Mouse (Mus musculus): ENCODE measurements at regions not wholly inside any gene's neighbourhood (a gene's known extent, or its start where the extent isn't known, plus 50 kb on each side); places are given as distances from the start of the nearest gene placed in this dataset.

DNA sequence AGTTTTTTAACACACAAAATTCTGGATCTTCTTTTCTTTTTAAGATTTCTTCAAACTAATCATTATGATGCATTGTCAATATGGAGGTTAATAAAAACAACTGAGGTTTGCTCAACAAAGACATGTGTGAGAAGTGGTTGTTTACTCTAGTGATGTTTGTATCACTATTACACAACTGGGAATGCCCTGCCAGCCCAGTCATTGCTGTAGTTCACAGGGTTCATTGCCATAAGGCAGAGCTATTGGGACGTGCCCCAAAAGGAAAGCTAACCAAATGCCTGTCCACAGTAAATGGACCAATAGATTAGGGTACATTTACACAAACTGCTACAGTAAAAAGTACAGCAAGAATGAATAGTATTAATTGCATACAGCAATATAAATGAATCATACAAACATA is 84.9 kb downstream of the Mrpl39 start:
- no peaks in the 10 kb centered on the region for H3K4me1 ChIP-seq (ENCODE audit: insufficient read depth, low read depth, low read length)
- no peak overlapping the region for H3K4me2 ChIP-seq (replicated peaks; ENCODE audit: low read depth, low read length)
- H3K9me3 ChIP-seq (ENCODE audit: low read length): no peaks in the 10 kb centered on the region
- no peak overlapping the region for H3K9ac ChIP-seq (replicated peaks; ENCODE audit: low read depth)
- H3K36me3 ChIP-seq (ENCODE audit: insufficient read depth, low read length): no peaks in the 10 kb centered on the region
- TF ChIP-seq CTCF (IDR thresholded peaks at IDR 0.05) (no peak), EP300 (IDR thresholded peaks at IDR 0.05) (no peak)
- no peak overlapping the region for H3K27ac ChIP-seq (ENCODE audit: low read length)
- 55% methylated on average over 1 of the region's 1 CpGs for WGBS
- no peaks in the 10 kb centered on the region for H3K27me3 ChIP-seq (replicated peaks; ENCODE audit: insufficient read depth, low read length)
- no peak for DNase-seq (ENCODE audit: low spot score)
- H3K4me3 ChIP-seq (ENCODE audit: low read depth, low read length): no peak overlapping the region
- no peak for ATAC-seq

DNA sequence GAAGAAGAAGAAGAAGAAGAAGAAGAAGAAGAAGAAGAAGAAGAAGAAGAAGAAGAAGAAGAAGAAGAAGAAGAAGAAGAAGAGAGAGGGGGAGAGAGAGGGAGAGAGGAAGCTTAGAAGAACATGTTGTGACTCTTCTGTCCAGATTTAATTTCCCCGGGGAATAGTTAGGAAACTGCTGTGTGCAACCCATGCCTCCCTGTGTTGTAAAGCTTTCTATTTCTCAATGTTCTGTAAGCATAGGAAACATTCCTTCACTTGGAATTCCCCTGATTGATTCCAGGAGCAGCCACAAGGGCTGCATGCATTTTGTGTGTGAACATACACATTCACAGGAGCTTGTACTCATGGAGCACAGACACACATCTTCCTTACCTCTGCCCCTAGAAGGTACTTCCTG is 81.7 kb downstream of the Mrpl39 start:
- no peak overlapping the region for H3K27ac ChIP-seq (ENCODE audit: low read length)
- no peaks in the 10 kb centered on the region for H3K4me1 ChIP-seq (ENCODE audit: insufficient read depth, low read depth, low read length)
- ATAC-seq (no peak), DNase-seq (ENCODE audit: low spot score) (no peak)
- H3K27me3 ChIP-seq (replicated peaks; ENCODE audit: insufficient read depth, low read length): no peaks in the 10 kb centered on the region
- no peak overlapping the region for H3K4me3 ChIP-seq (ENCODE audit: low read depth, low read length)
- no peaks in the 10 kb centered on the region for H3K36me3 ChIP-seq (ENCODE audit: insufficient read depth, low read length)
- no peak overlapping the region for H3K9ac ChIP-seq (replicated peaks; ENCODE audit: low read depth)
- no peaks in the 10 kb centered on the region for H3K9me3 ChIP-seq (ENCODE audit: low read length)
- no peak overlapping the region for H3K4me2 ChIP-seq (replicated peaks; ENCODE audit: low read depth, low read length)
- WGBS: 88% methylated on average over 1 of the region's 1 CpGs
- TF ChIP-seq CTCF (IDR thresholded peaks at IDR 0.05) (no peak), EP300 (IDR thresholded peaks at IDR 0.05) (no peak)

DNA sequence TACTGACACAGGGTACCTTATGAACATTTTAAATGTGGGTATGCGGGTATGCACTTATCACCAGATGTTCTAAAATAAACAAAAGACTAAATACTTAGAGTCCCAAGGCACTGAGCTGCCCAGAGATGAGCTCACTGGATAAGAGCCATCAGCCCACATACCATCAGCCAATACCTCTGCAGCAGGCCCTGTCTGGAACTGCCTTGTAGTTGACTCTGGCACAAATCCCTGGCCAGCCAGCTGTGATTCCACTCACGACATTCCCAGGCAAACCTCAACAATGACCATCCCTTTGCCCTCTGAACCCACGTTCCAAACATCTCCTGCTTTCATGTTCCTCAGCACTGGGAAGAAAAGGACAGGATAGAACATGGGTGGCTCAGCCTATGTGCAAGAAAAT is 73.7 kb downstream of the Mrpl39 start:
- Histone ChIP-seq H3K9ac (replicated peaks; ENCODE audit: low read depth) (no peak overlapping the region), H3K9me3 (ENCODE audit: low read length) (no peaks in the 10 kb centered on the region), H3K4me1 (ENCODE audit: insufficient read depth, low read depth, low read length) (no peaks in the 10 kb centered on the region), H3K4me3 (ENCODE audit: low read depth, low read length) (no peak overlapping the region), H3K27me3 (replicated peaks; ENCODE audit: insufficient read depth, low read length) (no peaks in the 10 kb centered on the region), H3K27ac (ENCODE audit: low read length) (no peak overlapping the region), H3K36me3 (ENCODE audit: insufficient read depth, low read length) (no peaks in the 10 kb centered on the region), H3K4me2 (replicated peaks; ENCODE audit: low read depth, low read length) (no peak overlapping the region)
- DNase-seq (ENCODE audit: low spot score): no peak
- 50% methylated on average over 3 of the region's 3 CpGs for WGBS
- no peak for TF ChIP-seq EP300 (IDR thresholded peaks at IDR 0.05)
- no peak for TF ChIP-seq CTCF (IDR thresholded peaks at IDR 0.05)
- ATAC-seq: no peak

DNA sequence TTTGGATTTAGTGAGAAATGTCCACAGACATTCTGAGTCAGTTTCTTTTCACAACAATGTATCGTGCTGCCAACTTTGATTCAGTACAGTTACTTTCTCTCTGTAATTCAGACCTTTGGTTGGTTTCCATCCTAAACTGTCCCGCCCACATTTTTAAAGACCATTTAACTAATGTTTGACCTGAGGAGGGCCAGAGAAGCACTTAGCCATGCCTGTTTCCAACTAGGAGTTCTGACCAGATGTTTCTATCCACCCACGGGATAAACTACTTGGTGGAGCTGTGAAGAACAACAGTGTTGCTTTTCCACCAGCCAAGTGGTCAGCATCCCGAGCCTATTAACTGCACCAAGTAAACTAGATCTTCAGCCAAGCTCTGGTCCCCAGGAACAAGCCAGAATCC is 72.0 kb downstream of the Mrpl39 start:
- Histone ChIP-seq H3K36me3 (ENCODE audit: insufficient read depth, low read length) (no peaks in the 10 kb centered on the region), H3K27ac (ENCODE audit: low read length) (no peak overlapping the region), H3K9ac (replicated peaks; ENCODE audit: low read depth) (no peak overlapping the region), H3K4me3 (ENCODE audit: low read depth, low read length) (no peak overlapping the region), H3K27me3 (replicated peaks; ENCODE audit: insufficient read depth, low read length) (no peaks in the 10 kb centered on the region), H3K9me3 (ENCODE audit: low read length) (no peaks in the 10 kb centered on the region), H3K4me2 (replicated peaks; ENCODE audit: low read depth, low read length) (no peak overlapping the region), H3K4me1 (ENCODE audit: insufficient read depth, low read depth, low read length) (no peaks in the 10 kb centered on the region)
- WGBS: 80% methylated on average over 4 of the region's 4 CpGs
- DNase-seq (ENCODE audit: low spot score) (no peak), ATAC-seq (no peak)
- no peak for TF ChIP-seq CTCF (IDR thresholded peaks at IDR 0.05)
- TF ChIP-seq EP300 (IDR thresholded peaks at IDR 0.05): no peak

Data from lung, postnatal 0 days (tissue).